Mouse (Mus musculus): Measurements from ENCODE around the gene Vasp. TPM values are rescaled to one million over a fixed set of nuclear protein-coding genes. Genes with fewer than 3 reads are reported as not detected.

Gene Vasp
- polyA plus RNA-seq, 1 experiment: 30.8 TPM

DNA sequence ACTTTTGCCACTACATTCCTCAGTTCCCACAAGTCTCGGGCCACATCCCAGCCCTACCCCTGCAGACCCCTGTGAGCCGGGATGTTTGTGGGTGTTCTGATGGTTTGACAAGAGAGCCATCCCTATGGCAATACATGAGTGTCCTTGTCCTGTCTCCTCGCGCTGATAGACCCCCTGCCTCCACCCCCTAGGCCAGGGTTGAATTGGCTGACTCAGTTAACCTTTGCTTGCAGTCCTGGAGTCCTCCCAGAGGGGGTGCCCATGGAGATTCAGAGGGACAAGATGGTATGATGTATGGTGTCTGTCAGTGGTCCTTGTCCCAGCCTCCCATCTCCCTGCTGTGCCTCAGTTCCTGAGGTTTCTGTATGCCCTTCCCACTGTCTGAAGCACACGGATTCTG, 42.4 kb upstream of the Vasp start:
- Histone ChIP-seq H3K4me3 (replicated peaks; ENCODE audit: insufficient read depth, low read depth, low read length) (no peak overlapping the region), H3K27ac (ENCODE audit: insufficient read depth, low read length) (no peak overlapping the region), H3K27me3 (ENCODE audit: control insufficient read depth, insufficient read depth, low read length) (no peaks in the 10 kb centered on the region), H3K4me1 (ENCODE audit: control insufficient read depth, insufficient read depth, low read length) (no peaks in the 10 kb centered on the region)
- no peak for TF ChIP-seq POLR2A (IDR thresholded peaks at IDR 0.05; ENCODE audit: borderline replicate concordance, insufficient read depth, low read length)
- TF ChIP-seq CTCF (IDR thresholded peaks at IDR 0.05; ENCODE audit: borderline replicate concordance, insufficient read depth, low read depth, low read length): no peak
- 38% methylated on average over 5 of the region's 5 CpGs for WGBS
- no peak for DNase-seq

DNA sequence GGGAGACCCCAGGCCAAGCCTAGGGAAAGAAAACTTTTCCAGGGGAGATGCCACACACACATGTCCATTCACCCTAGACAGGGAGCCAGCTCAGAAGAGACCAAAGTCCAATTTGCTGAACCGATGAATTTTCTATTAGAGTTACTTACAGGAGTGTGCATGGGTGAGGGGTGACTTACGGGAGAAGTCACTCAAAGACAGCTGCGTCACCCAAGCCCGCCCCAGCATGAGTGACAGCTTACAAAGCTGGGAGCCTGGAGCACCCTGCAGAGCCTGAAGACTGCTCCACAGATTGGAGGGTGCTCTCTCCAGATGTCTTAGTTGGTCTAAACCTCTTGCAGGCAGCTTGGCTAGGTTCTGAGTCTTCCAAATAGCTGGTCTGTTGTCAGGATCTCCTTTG, 40.4 kb upstream of the Vasp start:
- Histone ChIP-seq H3K27ac (ENCODE audit: insufficient read depth, low read length) (no peak overlapping the region), H3K4me3 (replicated peaks; ENCODE audit: insufficient read depth, low read depth, low read length) (no peak overlapping the region), H3K4me1 (ENCODE audit: control insufficient read depth, insufficient read depth, low read length) (peaks cover 3% of the 10 kb centered on the region; the same call in 1 of the 2 replicates), H3K27me3 (ENCODE audit: control insufficient read depth, insufficient read depth, low read length) (no peaks in the 10 kb centered on the region)
- TF ChIP-seq POLR2A (IDR thresholded peaks at IDR 0.05; ENCODE audit: borderline replicate concordance, insufficient read depth, low read length): no peak
- TF ChIP-seq CTCF (IDR thresholded peaks at IDR 0.05; ENCODE audit: borderline replicate concordance, insufficient read depth, low read depth, low read length): no peak
- no peak for DNase-seq
- WGBS: 34% methylated on average over 4 of the region's 4 CpGs

DNA sequence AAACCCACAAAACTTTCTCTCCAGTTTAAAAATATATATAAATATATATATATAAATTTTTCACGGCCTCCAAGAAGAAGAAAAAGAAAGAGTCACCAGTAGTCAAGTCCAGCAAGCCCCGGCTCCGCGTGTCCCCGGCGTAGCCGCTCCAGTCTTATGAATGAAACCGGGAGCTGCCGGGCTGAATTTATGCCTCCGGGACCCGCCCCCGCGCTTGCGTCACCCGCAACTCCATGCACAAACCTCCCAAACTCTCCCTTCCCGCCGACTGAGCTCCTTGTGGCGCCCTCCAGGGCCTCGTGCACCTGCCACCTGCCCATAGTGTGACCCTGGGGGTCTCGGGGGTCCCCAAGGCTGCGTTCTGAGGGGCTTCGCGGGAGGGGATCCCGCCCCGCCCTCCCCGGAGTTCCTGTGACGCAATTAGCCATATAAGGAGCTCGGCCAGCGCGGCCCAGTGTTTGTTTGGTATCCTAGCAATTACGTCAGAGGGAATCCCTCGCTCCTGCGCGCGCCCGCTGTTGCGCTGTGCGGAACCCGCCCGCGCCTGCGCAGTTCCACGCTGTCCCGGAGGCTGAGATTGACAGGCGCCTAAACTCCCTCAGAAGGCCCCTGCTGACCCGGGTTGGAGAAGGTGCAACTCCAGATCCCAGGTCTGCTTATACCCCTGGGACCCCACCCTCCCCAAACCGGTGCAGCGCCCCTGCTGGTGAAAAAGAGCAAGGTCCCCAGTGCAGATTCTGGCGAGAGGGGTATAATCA, 38.4 kb upstream of the Vasp start, which contains the start of gene Fosb:
Fosb (minus strand) TSS at position 168 of the 758 bp plus-strand sequence.
- Histone ChIP-seq H3K27ac (ENCODE audit: insufficient read depth, low read length) (no peak within 1 kb of the TSS), H3K4me3 (replicated peaks; ENCODE audit: insufficient read depth, low read depth, low read length) (peak within 1 kb of the TSS; percentile 74), H3K27me3 (ENCODE audit: control insufficient read depth, insufficient read depth, low read length) (no peaks in the 10 kb centered on the region; the same call in 1 of the 2 replicates), H3K4me1 (ENCODE audit: control insufficient read depth, insufficient read depth, low read length) (peaks cover 3% of the 10 kb centered on the region; the same call in 1 of the 2 replicates)
- DNase-seq: peak; percentile 97
- TF ChIP-seq CTCF (IDR thresholded peaks at IDR 0.05; ENCODE audit: borderline replicate concordance, insufficient read depth, low read depth, low read length): peak; percentile 44; the same call in 1 of the 2 replicates
- TF ChIP-seq POLR2A (IDR thresholded peaks at IDR 0.05; ENCODE audit: borderline replicate concordance, insufficient read depth, low read length): peak; percentile 22; the same call in 1 of the 2 replicates
- WGBS: under 1% methylated on average over 49 of the region's 49 CpGs

DNA sequence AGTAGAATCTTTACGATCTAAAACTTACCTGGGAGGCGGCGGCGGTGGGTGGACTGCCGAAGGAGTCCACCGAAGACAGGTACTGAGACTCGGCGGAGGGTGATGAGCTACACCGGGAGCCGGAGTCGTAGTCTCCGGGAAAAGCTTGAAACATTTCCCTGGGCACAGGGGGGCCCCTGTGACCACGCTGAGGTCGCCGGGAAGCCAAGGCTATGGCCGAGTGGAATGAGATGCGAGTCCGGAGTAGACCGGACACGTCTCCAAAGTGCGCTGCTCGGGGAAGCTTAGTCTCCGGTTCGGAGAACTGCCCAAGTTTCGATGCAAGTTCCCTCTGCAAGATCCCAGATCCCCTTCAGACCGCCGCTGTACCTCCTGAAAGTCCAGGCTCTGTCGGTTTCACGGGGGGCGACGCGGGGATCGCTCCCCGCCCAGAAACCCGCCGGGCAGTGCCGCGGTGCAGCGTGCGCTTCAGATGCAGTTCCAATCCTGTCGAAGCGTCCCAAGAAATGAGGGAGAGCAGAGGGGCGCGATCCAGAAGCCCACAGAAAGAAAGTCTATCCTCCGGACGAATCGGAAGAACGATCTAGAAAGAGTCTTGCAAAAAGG, 37.8 kb upstream of the Vasp start:
- TF ChIP-seq CTCF (IDR thresholded peaks at IDR 0.05; ENCODE audit: borderline replicate concordance, insufficient read depth, low read depth, low read length): no peak
- no peak for TF ChIP-seq POLR2A (IDR thresholded peaks at IDR 0.05; ENCODE audit: borderline replicate concordance, insufficient read depth, low read length)

DNA sequence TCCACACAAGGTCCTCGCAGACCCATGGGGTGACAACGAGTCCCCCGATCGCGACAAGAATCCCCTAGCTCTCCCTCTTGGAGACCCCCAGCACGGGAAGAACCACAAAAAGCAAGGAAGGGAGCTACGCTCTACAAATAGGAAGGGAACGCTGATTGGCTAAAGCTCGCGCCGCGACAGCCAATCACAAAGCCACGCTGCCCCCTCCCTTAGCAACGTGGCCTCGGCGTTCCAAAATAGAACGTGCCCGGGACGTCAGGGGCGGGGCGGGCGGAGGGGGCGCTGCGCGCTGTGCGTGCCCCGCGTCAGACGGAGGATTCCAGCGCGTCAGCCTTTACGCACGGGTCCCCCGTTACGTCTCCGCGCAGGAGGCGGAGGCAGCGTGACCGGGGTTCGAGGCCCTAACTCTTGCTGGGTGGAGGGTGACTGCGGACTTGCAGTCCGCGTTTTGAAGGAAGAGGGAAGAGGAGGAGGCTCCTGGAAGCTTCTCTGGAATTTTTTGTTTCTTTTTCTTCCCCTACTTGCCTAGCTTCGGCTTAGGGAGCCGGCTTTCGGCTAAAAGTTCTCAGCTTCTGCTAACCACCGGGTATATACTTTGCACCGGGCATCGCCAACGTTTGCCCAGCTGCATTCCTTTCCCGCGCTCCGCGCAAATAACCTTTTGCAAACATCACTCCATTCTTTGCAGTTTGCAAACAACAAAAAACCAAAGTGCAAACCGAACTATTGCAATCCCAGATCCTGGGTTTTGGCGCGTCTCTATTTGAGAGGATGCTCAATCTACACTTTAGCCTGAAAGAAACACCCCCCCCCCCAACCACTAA, 37.0 kb upstream of the Vasp start:
- Histone ChIP-seq H3K27me3 (ENCODE audit: control insufficient read depth, insufficient read depth, low read length) (peaks cover 2% of the 10 kb centered on the region; the same call in 1 of the 2 replicates), H3K27ac (ENCODE audit: insufficient read depth, low read length) (peak overlapping the region; percentile 82), H3K4me1 (ENCODE audit: control insufficient read depth, insufficient read depth, low read length) (peaks cover 3% of the 10 kb centered on the region; the same call in 1 of the 2 replicates), H3K4me3 (replicated peaks; ENCODE audit: insufficient read depth, low read depth, low read length) (peak overlapping the region; percentile 73)
- TF ChIP-seq POLR2A (IDR thresholded peaks at IDR 0.05; ENCODE audit: borderline replicate concordance, insufficient read depth, low read length): peak; percentile 73; the same call in 1 of the 2 replicates
- TF ChIP-seq CTCF (IDR thresholded peaks at IDR 0.05; ENCODE audit: borderline replicate concordance, insufficient read depth, low read depth, low read length): no peak
- 1% methylated on average over 58 of the region's 58 CpGs for WGBS
- peak; percentile 97 to 98 for DNase-seq

More for the DNA sequence above, 37.8 kb upstream of the Vasp start:
- H3K4me3 ChIP-seq (replicated peaks; ENCODE audit: insufficient read depth, low read depth, low read length): peak overlapping the region; percentile 54
- H3K27ac ChIP-seq (ENCODE audit: insufficient read depth, low read length): no peak overlapping the region
- H3K4me1 ChIP-seq (ENCODE audit: control insufficient read depth, insufficient read depth, low read length): peaks cover 3% of the 10 kb centered on the region; the same call in 1 of the 2 replicates
- WGBS: under 1% methylated on average over 48 of the region's 48 CpGs
- peak in 1 of 2 experiments; percentile 37 for DNase-seq
- H3K27me3 ChIP-seq (ENCODE audit: control insufficient read depth, insufficient read depth, low read length): peaks cover 2% of the 10 kb centered on the region; the same call in 1 of the 2 replicates

DNA sequence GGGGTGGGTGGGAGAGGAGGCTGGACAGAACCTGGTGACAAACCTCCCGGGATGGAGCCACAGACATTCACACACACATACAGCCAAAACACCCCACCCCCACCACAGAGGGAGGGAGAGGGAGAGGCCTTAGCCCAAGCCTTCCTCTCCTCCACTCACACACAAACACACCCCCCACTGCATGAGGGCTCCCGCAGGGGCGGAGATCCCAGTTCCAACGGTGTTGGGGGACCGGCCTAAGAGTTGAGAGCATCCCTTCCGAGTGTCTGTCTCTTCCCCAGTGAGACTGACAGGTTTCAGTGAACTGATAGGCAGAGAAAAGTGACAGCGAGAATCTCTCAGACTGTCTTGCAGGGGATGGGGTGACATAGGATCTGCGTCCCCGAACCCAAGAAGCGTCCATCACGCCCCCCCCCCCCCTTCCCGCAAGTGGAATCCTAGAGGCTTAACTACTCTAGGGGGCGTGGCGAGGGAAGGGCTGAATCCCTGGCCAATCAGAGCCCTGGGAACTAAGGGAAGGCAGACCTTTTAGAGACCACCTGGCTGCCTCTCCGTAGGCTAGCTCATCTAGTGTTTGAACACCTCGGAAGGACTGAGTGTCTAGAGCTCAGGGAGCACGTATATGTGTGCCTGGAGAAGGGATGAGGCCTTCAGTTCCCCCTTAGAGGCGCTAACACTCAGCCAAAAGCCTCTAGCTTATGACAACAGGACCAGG, 36.3 kb upstream of the Vasp start:
- under 1% methylated on average over 18 of the region's 18 CpGs for WGBS
- Histone ChIP-seq H3K4me1 (ENCODE audit: control insufficient read depth, insufficient read depth, low read length) (peaks cover 5% of the 10 kb centered on the region; the same call in 1 of the 2 replicates), H3K4me3 (replicated peaks; ENCODE audit: insufficient read depth, low read depth, low read length) (peak overlapping the region; percentile 73), H3K27me3 (ENCODE audit: control insufficient read depth, insufficient read depth, low read length) (peaks cover 2% of the 10 kb centered on the region; the same call in 1 of the 2 replicates), H3K27ac (ENCODE audit: insufficient read depth, low read length) (peak overlapping the region; percentile 82)
- TF ChIP-seq POLR2A (IDR thresholded peaks at IDR 0.05; ENCODE audit: borderline replicate concordance, insufficient read depth, low read length) (no peak), CTCF (IDR thresholded peaks at IDR 0.05; ENCODE audit: borderline replicate concordance, insufficient read depth, low read depth, low read length) (no peak)
- peak; percentile 50 to 84 for DNase-seq

Measured in cerebellum, adult 2 months (tissue).